Mouse (Mus musculus) MEL (cell line): ENCODE measurements around the gene Olfr323. TPM values are rescaled to one million over a fixed set of nuclear protein-coding genes. Genes with fewer than 3 reads are reported as not detected.

Source experiments
- DNase-seq: peaks from one replicate; pipeline ENCODE4 v3.0.0; 2011; ENCODE audit warnings: low read depth, low spot score
- H3K27ac ChIP-seq: 2 replicates; pipeline ENCODE4 v1.5.1; 2012; ENCODE audit warnings: low read depth, mild to moderate bottlenecking, control low read depth, low read length, moderate library complexity; ENCODE audit not compliant: control insufficient read depth
- H3K27me3 ChIP-seq, 2 experiments: fragments of 150-350 bp in 1 of 2; sonication (generic) in 1 of 2; 2 replicates each; pipeline ENCODE4 v1.6.1; 2012; ENCODE audit warnings: low read length in 2 of 2, mild to moderate bottlenecking in 2 of 2, improper control_type of control experiment in 1 of 2, moderate library complexity in 1 of 2; ENCODE audit not compliant: insufficient read depth in 2 of 2, control insufficient read depth in 1 of 2
- H3K36me3 ChIP-seq, 2 experiments: 2 replicates each; pipeline ENCODE4 v1.6.1; 2012 to 2014; ENCODE audit warnings: low read length in 2 of 2, improper control_type of control experiment in 1 of 2, inconsistent platforms in 1 of 2, mild to moderate bottlenecking in 1 of 2; ENCODE audit not compliant: insufficient read depth in 2 of 2, control insufficient read depth in 1 of 2
- H3K4me1 ChIP-seq, 2 experiments: fragments of 150-350 bp in 1 of 2; sonication (generic) in 1 of 2; 2 replicates each; pipeline ENCODE4 v1.6.1; 2012; ENCODE audit warnings: low read length in 2 of 2, improper control_type of control experiment in 1 of 2, mild to moderate bottlenecking in 1 of 2; ENCODE audit not compliant: insufficient read depth in 2 of 2, control insufficient read depth in 1 of 2
- H3K4me3 ChIP-seq, 2 experiments: fragments of 150-350 bp in 1 of 2; sonication (generic) in 1 of 2; 2 replicates each; pipeline ENCODE4 v1.5.1; 2012; ENCODE audit warnings: low read depth in 2 of 2, low read length in 2 of 2, mild to moderate bottlenecking in 2 of 2, moderate library complexity in 2 of 2, control low read depth in 1 of 2, improper control_type of control experiment in 1 of 2; ENCODE audit not compliant: control insufficient read depth in 1 of 2, insufficient read depth in 1 of 2
- H3K79me2 ChIP-seq: 2 replicates; pipeline ENCODE4 v1.6.1; 2012; ENCODE audit warnings: mild to moderate bottlenecking, low read length, moderate library complexity; ENCODE audit not compliant: control insufficient read depth, poor library complexity, insufficient read depth
- H3K9ac ChIP-seq: 2 replicates; pipeline ENCODE4 v1.6.1; 2012; ENCODE audit warnings: low read depth, mild to moderate bottlenecking, control low read depth, low read length, moderate library complexity; ENCODE audit not compliant: control insufficient read depth, poor library complexity, severe bottlenecking
- H3K9me3 ChIP-seq: fragments of 150-350 bp; sonication (generic); replicated peaks from 2 replicates; pipeline ENCODE4 v1.6.1; 2012; ENCODE audit warnings: mild to moderate bottlenecking, low read length, improper control_type of control experiment, moderate library complexity; ENCODE audit not compliant: insufficient read depth
- CHD2 ChIP-seq: IDR thresholded peaks from 2 replicates; pipeline ENCODE4 v1.6.1; 2011; ENCODE audit warnings: low read length, improper control_type of control experiment
- ELF1 ChIP-seq: IDR thresholded peaks from 2 replicates; pipeline ENCODE4 v1.6.1; 2014; ENCODE audit warnings: low read depth, mild to moderate bottlenecking, inconsistent platforms, low read length, improper control_type of control experiment, moderate library complexity
- GABPA ChIP-seq: IDR thresholded peaks from 2 replicates; pipeline ENCODE4 v1.6.1; 2012; ENCODE audit warnings: low read depth, mild to moderate bottlenecking, inconsistent platforms, low read length, improper control_type of control experiment, moderate library complexity
- GATA1 ChIP-seq: IDR thresholded peaks from 2 replicates; pipeline ENCODE4 v1.6.1; 2011; ENCODE audit warnings: low read depth, low read length, improper control_type of control experiment
- MAFK ChIP-seq: IDR thresholded peaks from 2 replicates; pipeline ENCODE4 v1.6.1; 2011; ENCODE audit warnings: low read depth, mild to moderate bottlenecking, low read length, improper control_type of control experiment, borderline replicate concordance
- MAX ChIP-seq: IDR thresholded peaks from 2 replicates; pipeline ENCODE4 v1.6.1; 2011; ENCODE audit warnings: low read length, improper control_type of control experiment
- MXI1 ChIP-seq: IDR thresholded peaks from 2 replicates; pipeline ENCODE4 v1.6.1; 2011; ENCODE audit warnings: mild to moderate bottlenecking, low read depth, low read length, improper control_type of control experiment
- MYB ChIP-seq: IDR thresholded peaks from 2 replicates; pipeline ENCODE4 v1.6.1; 2011; ENCODE audit warnings: mild to moderate bottlenecking, low read depth, low read length, improper control_type of control experiment
- MYC ChIP-seq: IDR thresholded peaks from 2 replicates; pipeline ENCODE4 v1.6.1; 2011; ENCODE audit warnings: low read depth, mild to moderate bottlenecking, low read length, improper control_type of control experiment, moderate library complexity
- NRF1 ChIP-seq: IDR thresholded peaks from 2 replicates; pipeline ENCODE4 v1.6.1; 2014; ENCODE audit warnings: low read depth, mild to moderate bottlenecking, inconsistent platforms, low read length, improper control_type of control experiment, moderate library complexity; ENCODE audit not compliant: poor library complexity, insufficient read depth, severe bottlenecking
- POLR2A ChIP-seq, 2 experiments: IDR thresholded peaks; 2 replicates each; pipeline ENCODE4 v1.6.1; 2011 to 2012; ENCODE audit warnings: low read length in 2 of 2, mild to moderate bottlenecking in 2 of 2, control low read depth in 1 of 2, improper control_type of control experiment in 1 of 2, low read depth in 1 of 2, moderate library complexity in 1 of 2; ENCODE audit not compliant: control insufficient read depth in 1 of 2, insufficient read depth in 1 of 2, poor library complexity in 1 of 2
- POLR2AphosphoS5 ChIP-seq: IDR thresholded peaks from 2 replicates; pipeline ENCODE4 v1.6.1; 2012; ENCODE audit warnings: low read depth, borderline replicate concordance, mild to moderate bottlenecking, inconsistent platforms, low read length, moderate library complexity, mixed read lengths
- RCOR1 ChIP-seq: IDR thresholded peaks from 2 replicates; pipeline ENCODE4 v1.6.1; 2012; ENCODE audit warnings: low read depth, mild to moderate bottlenecking, inconsistent platforms, low read length, improper control_type of control experiment
- SIN3A ChIP-seq: IDR thresholded peaks from 2 replicates; pipeline ENCODE4 v1.6.1; 2012; ENCODE audit warnings: low read length, improper control_type of control experiment, inconsistent platforms
- SMC3 ChIP-seq: IDR thresholded peaks from 2 replicates; pipeline ENCODE4 v1.6.1; 2011; ENCODE audit warnings: low read depth, low read length, improper control_type of control experiment
- TAL1 ChIP-seq: IDR thresholded peaks from 2 replicates; pipeline ENCODE4 v1.6.1; 2012; ENCODE audit warnings: mild to moderate bottlenecking, inconsistent platforms, low read length, moderate library complexity, mixed read lengths
- TBP ChIP-seq: IDR thresholded peaks from 2 replicates; pipeline ENCODE4 v1.8.0; 2011; ENCODE audit warnings: low read depth, low read length, improper control_type of control experiment
- USF1 ChIP-seq: IDR thresholded peaks from 2 replicates; pipeline ENCODE4 v1.6.1; 2014; ENCODE audit warnings: low read depth, mild to moderate bottlenecking, inconsistent platforms, low read length, improper control_type of control experiment, moderate library complexity
- USF2 ChIP-seq, 2 experiments: IDR thresholded peaks; 2 replicates each; pipeline ENCODE4 v1.6.1; 2011 to 2012; ENCODE audit warnings: improper control_type of control experiment in 2 of 2, low read length in 2 of 2, borderline replicate concordance in 1 of 2, inconsistent platforms in 1 of 2, low read depth in 1 of 2, mild to moderate bottlenecking in 1 of 2; ENCODE audit not compliant: insufficient read depth in 1 of 2
- ZC3H11A ChIP-seq: IDR thresholded peaks from 2 replicates; pipeline ENCODE4 v1.6.1; 2012; ENCODE audit warnings: low read depth, mild to moderate bottlenecking, inconsistent platforms, low read length, improper control_type of control experiment
- ZNF384 ChIP-seq: IDR thresholded peaks from 2 replicates; pipeline ENCODE4 v1.6.1; 2012; ENCODE audit warnings: low read depth, mild to moderate bottlenecking, inconsistent platforms, low read length, improper control_type of control experiment
- polyA plus RNA-seq, 2 experiments: library from polyadenylated mRNA; stranded (reverse) in 1 of 2; unstranded in 1 of 2; fragments of >175 nt in 1 of 2; fragments of >200 nt in 1 of 2; gene quantifications; 2 replicates each; pipeline versions ENCODE4 v1.2.1 to v1.2.4; 2012; ENCODE audit warnings: low replicate concordance in 2 of 2, low read depth in 1 of 2; ENCODE audit not compliant: insufficient read length in 2 of 2, insufficient read depth in 1 of 2, missing spikeins in 1 of 2
- total RNA-seq: library from RNA; depleted of rRNA; stranded (reverse); fragments of 300-350 nt; gene quantifications from 2 replicates; pipeline ENCODE4 v1.2.3, GENCODE M21; 2012

Gene Olfr323
- total and polyA plus RNA-seq, 3 experiments: not detected

- no peak for DNase-seq
- no peaks in the 10 kb centered on the region for H3K79me2 ChIP-seq
- no peak within 1 kb of the TSS for H3K9ac ChIP-seq
- H3K9me3 ChIP-seq: no peaks in the 10 kb centered on the region
- no peak for TF ChIP-seq MYB
- no peak for TF ChIP-seq RCOR1
- TF ChIP-seq USF2 (IDR thresholded peaks at IDR 0.05; ENCODE audit: borderline replicate concordance in 1 of 2, insufficient read depth in 1 of 2, low read depth in 1 of 2, low read length in 2 of 2): no peak
- no peak for TF ChIP-seq MAX
- no peak for TF ChIP-seq ELF1
- no peak for TF ChIP-seq TBP
- TF ChIP-seq GATA1: no peak
- no peak for TF ChIP-seq MXI1
- no peak for TF ChIP-seq GABPA
- no peak for TF ChIP-seq POLR2A (IDR thresholded peaks at IDR 0.05; ENCODE audit: control insufficient read depth in 1 of 2, insufficient read depth in 1 of 2, low read depth in 1 of 2, low read length in 2 of 2, poor library complexity in 1 of 2)
- TF ChIP-seq POLR2AphosphoS5: no peak
- TF ChIP-seq, all 39 proteins: peak for 0
- Histone ChIP-seq H3K27me3 (peaks cover 3 to 7% of the 10 kb centered on the region in 2 experiments), H3K4me3 (no peak within 1 kb of the TSS), H3K27ac (no peak within 1 kb of the TSS), H3K4me1 (no peaks in the 10 kb centered on the region), H3K36me3 (no peaks in the 10 kb centered on the region)
These were observed 28.3 kb upstream of the Olfr323 start, which contains the start of gene Olfr322 for GRCm38 (mm10) chr11:58658596-58658995. TSS of gene Olfr322 (plus strand) at chr11:58658782.

DNA sequence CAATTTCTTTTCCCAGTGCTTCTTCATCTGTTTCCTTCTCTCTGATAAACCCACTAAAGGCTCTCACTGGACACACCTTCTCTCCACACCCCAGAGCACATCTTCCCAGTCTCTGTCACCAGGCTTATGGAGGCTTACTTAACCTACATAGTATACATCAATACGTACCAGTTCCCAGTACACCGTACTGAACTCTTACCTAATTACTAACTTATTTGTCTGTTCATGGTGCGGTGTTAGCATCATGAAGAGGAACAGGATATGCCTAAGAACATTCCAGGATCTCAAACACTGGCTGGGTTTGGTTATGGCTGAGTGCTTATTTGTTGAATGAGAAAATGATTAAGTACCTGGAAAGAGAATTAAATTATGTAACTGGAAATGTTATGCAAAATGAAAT, 24.9 kb upstream of the Olfr323 start:
- TF ChIP-seq GABPA: no peak
- TF ChIP-seq TAL1: no peak
- no peak for TF ChIP-seq SIN3A
- TF ChIP-seq SMC3: no peak
- no peak for TF ChIP-seq TBP
- TF ChIP-seq USF1: no peak
- TF ChIP-seq MAX: no peak
- no peak for TF ChIP-seq NRF1
- TF ChIP-seq CHD2: no peak
- no peak for TF ChIP-seq ZC3H11A
- no peak for TF ChIP-seq MAFK
- no peak for TF ChIP-seq ZNF384
- TF ChIP-seq USF2 (IDR thresholded peaks at IDR 0.05; ENCODE audit: borderline replicate concordance in 1 of 2, insufficient read depth in 1 of 2, low read depth in 1 of 2, low read length in 2 of 2): no peak
- no peak for TF ChIP-seq MYC
- no peak for TF ChIP-seq MYB
- no peaks in the 10 kb centered on the region for H3K36me3 ChIP-seq
- H3K4me1 ChIP-seq: no peaks in the 10 kb centered on the region
- H3K4me3 ChIP-seq: no peak overlapping the region
- no peak for DNase-seq
- no peaks in the 10 kb centered on the region for H3K9me3 ChIP-seq
- no peaks in the 10 kb centered on the region for H3K79me2 ChIP-seq
- no peak overlapping the region for H3K9ac ChIP-seq
- H3K27me3 ChIP-seq: peaks cover 0 to 1% of the 10 kb centered on the region in 2 experiments; a peak in 2 of 4 replicates
- no peak overlapping the region for H3K27ac ChIP-seq
